Mouse (Mus musculus) left cerebral cortex, postnatal 36 days (tissue): ENCODE measurements at regions not wholly inside any gene's neighbourhood (a gene's known extent, or its start where the extent isn't known, plus 50 kb on each side); places are given as distances from the start of the nearest gene placed in this dataset.

Experiments
- DNase-seq, 2 experiments: peaks; one replicate each; pipeline ENCODE4 v3.0.0; 2021 to 2022; ENCODE audit warnings: low spot score in 2 of 2, mixed read lengths in 1 of 2
- intact Hi-C: fragments of 180-260 bp; cut with DNase I; formaldehyde crosslinking; loops from one replicate; pipeline ENCODE4 v1.15.1; 2025

DNA sequence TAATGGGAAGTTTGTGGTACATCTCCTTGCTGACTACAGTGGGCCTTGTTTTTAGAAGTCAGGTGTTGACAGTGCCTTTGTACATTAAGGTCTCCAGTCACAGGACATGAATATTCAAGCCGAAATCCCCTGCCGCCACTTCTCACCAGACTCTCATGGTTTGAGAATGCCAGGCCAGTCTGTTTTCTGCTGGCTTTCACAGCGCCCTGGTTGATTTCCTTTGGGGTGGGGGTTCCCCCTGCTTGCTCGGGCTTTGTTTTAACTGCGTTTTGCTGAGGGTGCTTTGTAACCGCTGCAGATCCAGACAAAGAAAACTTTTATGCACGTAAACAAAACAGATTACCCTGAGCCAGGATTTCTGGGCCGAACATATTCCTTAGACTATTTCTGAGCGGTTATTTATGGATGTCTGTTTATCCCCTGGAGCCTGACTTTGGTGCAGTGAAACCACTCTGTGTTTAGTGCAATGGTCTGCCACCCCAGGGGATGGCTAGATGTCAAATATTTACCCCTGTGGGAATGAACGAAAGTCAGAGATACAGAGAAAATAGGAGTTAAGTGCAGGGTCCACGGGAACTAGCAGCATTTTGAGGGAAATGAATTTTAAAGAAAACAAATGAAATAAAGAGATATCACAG is 320.1 kb upstream of the Mpdz start:
- DNase-seq, result no peak
- intact Hi-C loops, result loop anchor here (10.0 kb wide), 1 partner anchor 742 kb away; no protein-coding TSS in a partner anchor

DNA sequence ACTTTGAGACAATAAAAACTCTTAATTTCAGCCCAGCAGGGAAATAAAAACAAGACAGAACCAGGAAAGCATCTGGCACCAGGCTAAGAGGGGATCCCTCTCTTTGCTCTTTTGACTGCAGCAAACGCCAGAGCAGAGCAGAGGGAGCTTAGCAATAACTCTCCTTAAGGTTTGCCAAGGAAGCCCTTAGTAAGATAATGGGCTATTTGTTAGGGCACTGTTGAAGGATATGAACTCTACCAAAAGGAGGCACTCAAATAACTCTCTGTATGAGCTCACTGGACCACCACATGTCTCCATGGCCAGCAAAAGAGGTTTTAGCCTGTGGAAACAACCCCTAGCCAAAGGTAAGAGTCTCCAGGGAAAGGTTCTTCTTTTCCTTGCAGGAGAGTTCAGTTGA is 315.3 kb upstream of the Mpdz start:
- no peak for DNase-seq

DNA sequence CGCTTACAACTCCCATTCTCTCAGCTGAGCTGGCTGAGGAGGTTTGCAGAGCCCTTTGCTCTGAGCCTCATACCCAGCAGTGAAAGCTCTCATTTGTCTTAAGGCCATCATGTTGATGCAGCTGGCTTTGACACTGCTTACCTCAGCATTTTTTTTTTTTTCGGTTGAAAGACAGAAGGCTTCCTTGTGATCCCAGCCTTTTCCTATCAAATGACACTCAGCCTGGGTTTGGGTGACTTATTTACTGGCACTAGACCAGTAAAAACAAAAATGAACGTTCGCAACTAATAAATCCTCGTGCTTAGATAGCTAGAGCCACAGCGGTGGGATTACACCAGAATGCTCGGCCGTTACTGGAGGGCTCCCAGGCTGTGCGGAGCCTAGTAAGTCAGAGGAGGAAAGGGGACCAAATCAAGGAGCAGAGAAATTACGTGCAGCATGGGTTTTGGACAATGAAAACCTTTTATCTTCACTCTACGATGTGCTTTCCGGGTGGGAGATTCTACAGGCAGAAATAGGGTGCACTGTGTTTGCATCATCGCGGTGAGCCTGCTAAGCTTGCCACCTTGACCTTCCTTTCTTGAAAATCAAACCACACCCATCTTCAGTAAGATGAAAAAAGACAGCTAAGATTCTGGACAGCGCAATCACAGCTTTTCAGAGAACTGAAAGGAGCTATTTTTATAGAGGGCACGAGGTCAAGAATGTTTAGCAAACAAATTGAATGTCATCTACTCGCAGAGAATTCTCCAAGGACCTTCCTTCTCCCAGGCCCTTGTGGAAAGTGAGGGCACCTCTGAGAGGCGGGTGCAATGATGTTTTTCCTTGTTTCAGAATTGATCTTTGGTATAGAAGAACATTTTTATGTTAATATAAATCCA is 302.3 kb upstream of the Mpdz start:
- DNase-seq, result no peak
- intact Hi-C loops, result no loop called here

More for the DNA sequence above, 315.3 kb upstream of the Mpdz start:
- intact Hi-C loops, result no loop called here

DNA sequence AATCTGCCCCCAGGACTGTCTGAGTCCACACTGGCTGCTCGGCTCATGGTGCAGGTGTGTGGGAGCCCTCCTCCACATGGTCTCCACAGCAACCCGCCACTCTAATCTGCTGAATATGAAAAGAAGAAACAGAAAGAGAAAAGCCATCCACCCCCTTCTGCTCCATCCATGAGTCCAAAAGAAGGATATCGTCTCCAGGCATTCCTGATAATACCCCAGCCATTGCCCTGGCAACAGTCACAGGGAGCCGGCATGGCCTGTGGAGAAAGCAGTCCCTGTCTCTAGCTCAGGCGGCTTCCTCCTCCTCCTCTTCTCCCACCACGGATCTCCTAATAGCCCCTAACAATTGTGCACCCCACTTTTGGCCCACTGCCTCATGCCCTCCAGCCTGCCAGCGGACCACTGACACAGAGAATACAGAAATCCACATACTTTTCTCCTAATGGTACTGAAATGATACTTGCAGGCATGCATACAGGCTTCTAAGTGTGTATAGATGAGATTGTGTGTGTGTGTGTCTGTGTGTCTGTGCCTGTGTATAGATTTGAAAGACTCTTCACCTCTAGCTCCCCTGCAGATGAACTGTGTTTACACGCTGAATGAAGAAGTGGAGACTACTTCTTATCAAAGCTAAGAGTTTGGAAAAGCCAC is 301.5 kb upstream of the Mpdz start:
- intact Hi-C loops, result no loop called here
- DNase-seq, result peak; percentile 28 to 45

DNA sequence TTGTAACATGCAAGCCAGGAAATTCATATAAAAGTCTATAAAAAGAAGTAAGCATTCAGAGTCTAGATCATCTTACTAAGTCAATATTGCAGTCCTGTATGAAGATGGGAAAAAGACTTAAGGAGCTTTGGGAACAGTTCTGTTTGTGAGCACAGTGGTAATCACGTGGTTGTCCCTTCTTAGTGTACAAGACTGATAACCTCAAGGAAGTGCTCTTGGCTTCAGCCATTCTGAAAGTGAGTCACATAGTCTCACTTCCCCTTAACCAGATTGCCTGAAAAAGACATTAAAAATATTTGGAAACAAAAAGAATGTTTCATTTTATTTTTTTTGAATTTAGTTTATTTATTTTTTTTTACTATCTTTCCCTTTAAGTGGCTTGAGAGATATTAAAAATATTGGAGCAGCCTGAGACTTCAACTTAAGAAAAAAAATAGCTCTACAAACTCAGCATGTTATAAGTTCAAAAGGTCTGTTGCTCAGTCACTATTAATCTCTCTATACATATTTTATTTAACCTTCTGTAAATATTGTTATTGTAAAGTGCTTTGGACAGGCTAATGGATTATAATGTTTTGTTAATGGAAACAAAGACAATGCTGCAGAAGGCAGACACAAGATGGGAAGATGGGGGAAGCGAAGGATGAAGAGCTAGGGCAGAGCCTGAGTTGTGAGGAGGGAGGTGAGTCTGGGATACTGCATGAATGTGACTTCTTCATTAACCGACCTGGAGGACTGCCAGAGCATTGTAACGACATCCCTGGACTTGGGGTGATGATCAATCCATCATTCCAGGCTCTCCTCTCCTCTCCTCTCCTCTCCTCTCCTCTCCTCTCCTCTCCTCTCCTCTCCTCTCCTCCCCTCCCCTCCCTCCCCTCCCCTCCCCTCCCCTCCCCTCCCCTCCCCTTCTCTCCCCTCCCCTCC is 300.2 kb upstream of the Mpdz start:
- intact Hi-C loops, result no loop called here
- no peak for DNase-seq

DNA sequence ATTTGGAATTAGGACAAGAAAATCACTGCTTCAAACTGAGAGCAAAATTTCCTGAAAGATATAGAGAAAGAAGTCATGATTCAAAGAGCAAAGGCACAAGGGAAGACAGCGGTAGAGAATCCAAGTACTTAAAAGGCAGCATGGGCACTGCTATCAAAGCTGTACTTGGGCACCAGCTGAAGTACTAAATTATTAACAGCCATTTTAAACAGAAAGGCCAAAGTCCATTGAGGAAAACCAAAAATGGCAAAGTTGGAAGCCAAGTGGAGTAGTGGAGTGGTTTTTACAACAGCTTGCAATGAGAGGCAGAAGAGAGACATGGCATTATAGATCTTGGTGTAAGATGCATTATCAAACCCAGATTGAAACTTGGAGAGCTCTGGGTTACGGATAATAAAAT is 291.8 kb upstream of the Mpdz start:
- intact Hi-C loops, result no loop called here
- DNase-seq, result no peak

DNA sequence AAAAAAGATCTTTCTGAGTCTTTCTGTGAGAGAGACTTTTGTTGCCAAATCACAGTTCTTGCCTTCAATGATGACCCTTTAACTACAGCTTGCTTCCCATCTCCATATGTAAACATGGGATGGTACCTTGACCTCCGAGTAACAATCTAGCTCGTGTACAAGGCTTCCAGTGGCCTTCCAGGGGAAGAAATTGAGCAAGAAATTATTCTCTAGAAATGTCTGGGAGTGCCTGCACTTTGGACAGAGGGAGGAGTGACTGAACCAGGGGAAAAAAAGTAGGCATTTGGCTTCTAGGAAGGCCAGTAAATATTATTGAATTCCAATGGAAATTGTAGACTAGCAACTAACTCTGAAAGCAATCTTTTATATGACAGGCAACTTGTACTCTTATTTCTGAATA is 287.8 kb upstream of the Mpdz start:
- intact Hi-C loops, result no loop called here
- DNase-seq, result no peak

DNA sequence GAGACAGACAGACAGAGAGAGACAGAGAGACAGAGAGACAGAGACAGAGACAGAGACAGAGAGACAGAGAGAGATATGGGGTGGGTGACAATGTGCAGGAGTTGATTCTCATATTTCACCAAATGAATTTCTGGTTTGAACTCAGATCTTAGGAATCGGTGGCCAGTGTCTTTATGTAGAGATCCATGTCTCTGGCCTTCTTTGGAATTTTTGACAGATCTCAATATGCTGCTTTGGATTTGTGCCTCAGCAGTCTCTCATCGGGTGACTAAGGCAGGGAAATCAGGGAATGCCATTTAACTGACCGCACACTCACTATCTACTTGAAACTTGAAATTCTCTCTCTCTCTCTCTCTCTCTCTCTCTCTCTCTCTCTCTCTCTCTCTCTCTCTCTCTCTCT is 286.3 kb upstream of the Mpdz start:
- DNase-seq, result no peak
- intact Hi-C loops, result no loop called here

DNA sequence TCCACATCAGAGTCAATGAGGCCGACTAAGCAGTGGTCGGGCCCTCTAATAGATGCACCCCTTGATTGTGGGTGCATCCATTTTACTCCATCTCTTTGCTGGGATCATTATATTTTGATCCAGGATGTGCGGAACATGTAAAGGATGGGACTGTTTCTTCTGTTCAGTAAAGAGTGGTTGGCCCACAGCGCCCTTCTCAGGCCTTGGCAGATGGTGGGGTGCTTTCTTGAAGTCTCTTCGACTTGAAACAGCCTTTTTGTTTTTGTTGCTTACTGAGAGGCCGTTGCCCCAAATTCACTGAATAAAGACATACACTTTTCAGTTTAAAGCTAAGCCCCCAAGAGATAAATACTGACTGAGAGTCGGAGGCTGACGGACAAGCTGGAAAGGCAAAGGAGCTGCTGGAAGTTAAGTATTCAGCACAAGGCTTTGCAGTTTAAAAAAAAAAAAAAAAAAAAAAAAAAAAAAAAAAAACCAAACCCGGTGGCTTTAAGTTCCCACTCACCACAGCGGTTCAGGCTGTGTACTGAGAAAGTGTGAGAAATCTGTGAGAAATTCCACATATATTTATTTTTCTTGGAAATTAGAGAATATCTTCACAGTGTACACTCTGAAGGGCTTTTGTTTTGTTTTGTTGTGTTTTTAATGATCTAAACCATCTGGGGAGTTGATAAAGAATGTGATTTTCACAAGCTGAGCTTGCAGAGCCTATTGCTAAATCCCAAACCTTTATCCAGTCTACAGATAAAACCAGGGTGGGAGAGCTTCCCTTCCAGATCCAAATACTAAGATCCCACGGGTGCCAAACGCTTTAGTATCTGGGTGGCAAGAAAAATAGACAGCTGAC is 285.3 kb upstream of the Mpdz start:
- intact Hi-C loops, result no loop called here
- no peak for DNase-seq

DNA sequence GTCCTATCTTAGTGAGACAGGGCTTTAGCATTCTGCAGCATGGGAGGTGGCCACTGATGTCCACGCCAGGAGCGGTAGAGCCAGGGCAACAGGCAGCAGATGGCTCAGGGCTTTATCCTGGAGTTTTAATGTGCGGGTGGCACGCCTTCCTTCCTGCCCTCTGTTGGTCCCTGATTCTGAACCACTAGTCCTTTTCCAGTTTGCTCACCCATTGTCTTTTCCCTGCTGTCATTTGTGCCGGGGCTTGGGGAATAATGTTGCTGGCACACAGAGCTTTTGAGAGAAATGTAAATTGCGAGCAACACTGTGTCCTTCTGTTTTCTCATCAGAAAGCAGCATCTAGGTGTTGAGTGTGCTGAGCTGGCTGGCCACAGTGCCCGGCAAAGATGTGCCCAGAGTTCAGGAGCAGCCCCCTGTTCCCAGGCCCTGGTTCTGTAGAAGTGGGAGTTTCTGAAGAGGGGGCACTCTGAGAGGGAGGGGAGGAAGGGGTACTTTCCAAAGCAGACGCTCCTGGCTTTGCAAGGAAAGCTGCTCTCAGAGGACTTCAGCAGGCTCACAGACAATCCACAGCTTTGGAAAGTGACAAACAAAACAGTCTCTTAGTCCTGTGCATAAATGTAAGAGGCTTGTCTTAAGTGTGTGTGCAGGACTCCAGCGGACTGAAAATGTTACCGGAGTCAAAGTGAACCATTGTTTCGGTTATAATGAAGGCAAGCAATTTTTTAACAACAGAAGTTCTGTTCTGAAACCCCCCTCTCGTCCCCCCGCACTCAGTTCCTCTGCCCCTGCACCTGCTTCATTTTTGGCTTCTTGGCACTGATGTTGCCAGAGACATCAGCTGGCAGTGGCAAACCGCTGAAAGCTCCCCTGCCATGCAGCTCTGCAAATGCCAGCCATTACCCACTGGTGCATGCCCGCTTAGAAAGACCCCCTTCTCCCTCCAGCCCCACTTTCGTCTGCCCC is 284.4 kb upstream of the Mpdz start:
- DNase-seq, result peak; percentile 5 to 7
- intact Hi-C loops, result no loop called here

DNA sequence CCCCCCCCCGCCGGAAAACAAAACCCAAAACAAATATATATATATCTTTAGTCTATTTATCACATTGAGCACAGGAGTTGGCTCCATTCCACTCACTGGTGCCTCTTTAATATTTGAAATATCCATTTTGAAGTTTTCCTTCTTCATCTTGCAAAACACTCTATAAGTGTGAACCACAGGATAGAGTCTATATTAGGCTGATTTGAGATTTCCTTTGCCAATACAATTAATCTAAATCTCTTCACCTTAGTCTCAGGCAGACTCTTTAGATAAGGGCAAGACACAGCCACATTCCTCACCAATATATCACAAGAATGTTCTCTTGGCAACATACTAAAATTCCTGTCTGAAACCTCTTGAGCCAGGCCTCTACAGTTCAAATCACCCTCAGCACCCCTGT is 282.1 kb upstream of the Mpdz start:
- intact Hi-C loops, result no loop called here
- DNase-seq, result no peak

DNA sequence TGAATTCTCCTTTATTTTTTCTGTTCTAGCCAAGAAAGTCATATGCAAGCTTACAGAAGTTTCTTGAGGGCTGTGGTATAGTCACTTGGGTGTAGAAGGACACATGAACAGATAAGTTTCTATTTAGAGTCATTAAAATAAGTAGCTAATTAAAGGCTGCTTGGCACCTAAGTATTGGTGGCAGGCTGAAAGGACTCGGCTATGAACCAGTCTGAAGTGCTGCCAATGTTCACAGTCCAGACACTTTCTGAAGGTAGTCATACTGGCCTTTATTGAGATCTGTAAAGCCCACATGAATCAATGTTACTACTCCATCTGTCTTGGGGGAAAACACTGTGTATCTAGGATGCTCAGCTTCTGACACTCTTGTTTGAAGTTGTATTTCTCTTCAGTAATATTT is 269.8 kb upstream of the Mpdz start:
- intact Hi-C loops, result no loop called here
- no peak for DNase-seq

DNA sequence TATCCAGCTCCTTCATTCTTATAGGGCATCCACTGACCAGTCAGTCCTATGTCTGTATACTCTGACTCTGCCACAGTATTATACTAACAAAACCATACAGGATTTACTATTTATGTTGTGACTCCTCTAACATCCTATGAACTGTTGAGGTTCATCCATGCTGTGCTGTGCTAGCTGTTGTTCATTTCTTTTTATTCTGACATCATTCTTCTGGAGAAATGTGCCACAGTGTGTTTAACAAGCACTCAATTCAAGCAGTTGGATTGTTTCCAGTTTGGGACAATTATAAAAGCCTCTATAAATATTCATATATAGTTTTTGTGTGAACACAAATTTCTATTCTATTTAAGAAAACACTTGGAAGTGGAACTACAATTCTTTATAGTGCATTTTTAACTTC is 252.6 kb upstream of the Mpdz start:
- intact Hi-C loops, result no loop called here

DNA sequence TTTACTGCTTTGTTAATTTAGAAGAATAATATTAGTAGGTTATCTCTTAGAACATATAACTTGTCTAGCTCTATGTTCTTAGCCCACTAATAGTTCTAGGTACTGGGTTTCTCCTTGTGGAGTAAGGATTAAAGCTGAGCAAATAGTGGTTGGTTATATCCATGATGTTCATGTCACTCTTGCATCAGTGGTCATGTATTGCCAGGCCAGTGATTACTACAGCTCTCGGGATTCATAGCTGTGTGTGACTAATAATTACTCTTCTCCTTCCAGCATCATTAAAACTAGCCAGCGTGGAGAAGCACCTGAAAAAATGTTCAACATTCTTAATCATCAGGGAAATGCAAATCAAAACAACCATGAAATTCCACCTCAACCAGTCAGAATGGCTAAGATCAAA is 234.6 kb upstream of the Mpdz start:
- intact Hi-C loops, result no loop called here
- DNase-seq, result no peak

More for the DNA sequence above, 252.6 kb upstream of the Mpdz start:
- no peak for DNase-seq

DNA sequence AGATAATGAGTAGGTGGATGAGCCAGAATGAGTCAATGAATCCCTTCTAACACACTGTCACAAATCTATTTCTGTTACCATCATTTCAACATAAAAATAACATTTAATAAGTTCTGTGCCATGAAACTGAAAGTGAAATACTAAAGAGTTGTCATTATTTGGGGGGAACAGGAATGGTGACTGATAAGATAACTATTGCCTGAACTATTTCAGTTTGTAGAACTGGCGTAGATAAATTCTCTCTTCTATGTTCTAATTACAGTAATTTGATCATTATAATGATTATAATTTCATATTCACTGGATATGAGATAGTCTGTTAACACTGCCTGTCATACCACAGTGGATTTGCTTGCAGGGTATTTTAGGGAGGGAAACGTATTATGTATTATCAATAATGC is 232.3 kb upstream of the Mpdz start:
- no peak for DNase-seq
- intact Hi-C loops, result no loop called here

DNA sequence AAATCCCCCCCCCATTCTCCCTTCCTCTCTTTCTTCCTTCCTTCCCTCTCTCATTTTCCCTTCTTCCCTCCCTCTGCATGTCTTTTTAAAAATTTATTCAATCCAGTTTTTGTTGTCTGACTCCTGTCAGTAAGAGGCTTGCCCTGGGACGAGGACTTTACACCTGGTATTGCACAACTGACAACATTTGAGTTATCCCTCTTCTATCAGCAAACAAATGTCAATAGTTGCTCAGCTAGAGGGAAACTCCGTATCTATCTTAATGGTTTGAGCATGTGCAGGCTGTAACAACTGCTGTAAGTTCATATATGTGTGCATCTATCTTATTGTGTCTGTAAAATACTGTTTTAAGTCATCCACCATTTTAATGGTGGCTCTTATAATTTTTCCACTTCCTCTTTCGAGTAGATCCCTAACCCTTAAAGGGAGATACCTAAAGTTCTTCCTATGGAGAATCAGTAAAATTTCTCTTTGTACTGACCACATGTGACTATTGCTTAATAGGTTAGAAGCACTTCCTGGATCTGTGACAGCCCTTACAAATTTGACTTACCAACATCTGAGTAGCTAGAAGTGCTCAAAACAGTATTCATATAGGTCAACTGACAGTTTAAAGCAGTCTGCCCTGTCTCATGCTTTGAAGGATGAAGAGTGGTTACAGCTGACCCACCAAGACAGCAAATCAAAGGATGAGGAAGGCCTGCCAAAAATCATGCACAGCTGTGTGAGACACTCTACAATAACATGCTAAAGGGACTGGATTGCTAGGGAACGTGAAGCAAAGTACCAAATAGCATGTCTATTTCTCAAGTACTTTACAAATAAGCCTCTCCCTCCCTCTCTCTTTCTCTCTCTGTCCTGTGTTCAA is 231.0 kb upstream of the Mpdz start:
- DNase-seq, result no peak
- intact Hi-C loops, result no loop called here

DNA sequence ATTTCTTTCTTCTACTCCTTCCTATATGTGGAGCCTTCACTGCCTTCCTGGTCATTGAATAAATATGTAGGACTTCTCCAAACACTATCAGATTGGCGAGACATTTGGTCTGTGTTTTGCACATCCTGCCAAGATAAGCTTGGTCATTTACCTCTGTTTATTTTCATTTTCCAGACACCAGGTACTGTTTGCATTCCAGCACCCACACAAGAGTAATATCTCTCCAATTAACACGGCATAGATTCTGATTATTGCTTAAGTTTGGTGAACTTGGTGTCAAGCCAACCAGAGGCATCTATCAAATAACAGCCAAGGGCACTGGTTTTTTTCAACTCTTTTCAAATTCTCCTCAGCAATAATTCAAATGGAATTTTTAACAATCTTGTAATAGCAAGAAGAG is 229.4 kb upstream of the Mpdz start:
- intact Hi-C loops, result no loop called here
- no peak for DNase-seq
